Mouse (Mus musculus) forebrain, embryonic 13.5 days (tissue): ENCODE results near the gene Tecpr1. TPM values are rescaled to one million over a fixed set of nuclear protein-coding genes. Genes with fewer than 3 reads are reported as not detected.

Experiments used
- ATAC-seq: fragments of 200-750 bp; cut with Nextera tagmentation; 2 replicates; pipeline ENCODE4 v1.8.0; 2017
- H3K27ac ChIP-seq: fragments of 300-500 bp; sonication (generic); 2 replicates; pipeline ENCODE4 v1.5.1; 2015; ENCODE audit warnings: inconsistent platforms, mild to moderate bottlenecking, moderate library complexity
- H3K27me3 ChIP-seq: fragments of 300-500 bp; sonication (generic); 2 replicates; pipeline ENCODE4 v1.6.1; 2015; ENCODE audit warnings: mild to moderate bottlenecking, inconsistent platforms
- H3K36me3 ChIP-seq: fragments of 300-500 bp; sonication (generic); 2 replicates; pipeline ENCODE4 v1.6.1; 2015; ENCODE audit warnings: mild to moderate bottlenecking, inconsistent platforms; ENCODE audit not compliant: poor library complexity, severe bottlenecking
- H3K4me1 ChIP-seq: fragments of 300-500 bp; sonication (generic); 2 replicates; pipeline ENCODE4 v1.6.1; 2015; ENCODE audit warnings: inconsistent platforms
- H3K4me2 ChIP-seq: fragments of 300-500 bp; sonication (generic); 2 replicates; pipeline ENCODE4 v1.6.1; 2015; ENCODE audit warnings: inconsistent platforms, mild to moderate bottlenecking, moderate library complexity
- H3K4me3 ChIP-seq: fragments of 300-500 bp; sonication (generic); 2 replicates; pipeline ENCODE4 v1.5.1; 2015; ENCODE audit warnings: mild to moderate bottlenecking, inconsistent platforms
- H3K9ac ChIP-seq: fragments of 300-500 bp; sonication (generic); 2 replicates; pipeline ENCODE4 v1.6.1; 2015; ENCODE audit warnings: mild to moderate bottlenecking, inconsistent platforms
- H3K9me3 ChIP-seq: fragments of 300-500 bp; sonication (generic); replicated peaks from 2 replicates; pipeline ENCODE4 v1.6.1; 2016; ENCODE audit warnings: inconsistent platforms
- WGBS: fragments of 180-500 bp; shearing (Covaris S2); methylation state at CpG from one replicate; pipeline ENCODE4 v1.1.7; 2015; 5-methylcytosine and 5-hydroxymethylcytosine counted together
- polyA plus RNA-seq: library from polyadenylated mRNA; unstranded; fragments of >200 nt; fragmentation: Nextera tagmentation; extraction: Ambion mirVana; gene quantifications from 2 replicates; pipeline ENCODE4 v1.2.1, GENCODE M21; 2015

Gene Tecpr1
- polyA plus RNA-seq = 37.9 and 39.7 TPM in 2 replicates

DNA sequence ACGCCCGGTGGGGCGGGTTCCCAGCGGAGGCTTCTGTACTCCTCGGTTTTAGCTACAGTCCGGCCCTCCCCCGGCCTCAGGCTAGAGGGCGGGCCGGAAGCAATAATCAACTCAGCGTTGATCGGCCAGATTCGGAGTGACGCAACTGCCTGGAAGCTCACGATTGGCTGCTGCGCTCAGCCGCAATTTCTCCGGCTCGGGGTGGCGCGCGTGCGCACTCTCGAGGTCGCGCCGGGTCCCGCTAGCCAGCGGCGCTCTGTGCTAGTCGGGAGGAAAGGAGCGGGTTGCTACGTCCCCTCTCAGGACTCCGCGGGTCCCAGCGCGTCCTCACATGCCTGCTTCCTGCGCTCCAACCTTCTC, at the start of gene Tecpr1:
Tecpr1 (minus strand) TSS at position 113 of the 360 bp plus-strand sequence.
- peak; percentile 98 for ATAC-seq
- Histone ChIP-seq H3K4me3 (peak within 1 kb of the TSS; percentile 78), H3K9ac (peak within 1 kb of the TSS; percentile 82), H3K4me2 (peak within 1 kb of the TSS; percentile 78), H3K9me3 (no peaks in the 10 kb centered on the region), H3K36me3 (no peaks in the 10 kb centered on the region), H3K27me3 (no peaks in the 10 kb centered on the region), H3K27ac (peak within 1 kb of the TSS; percentile 80), H3K4me1 (peaks cover 28% of the 10 kb centered on the region)
- WGBS = under 1% methylated on average over 35 of the region's 37 CpGs

DNA sequence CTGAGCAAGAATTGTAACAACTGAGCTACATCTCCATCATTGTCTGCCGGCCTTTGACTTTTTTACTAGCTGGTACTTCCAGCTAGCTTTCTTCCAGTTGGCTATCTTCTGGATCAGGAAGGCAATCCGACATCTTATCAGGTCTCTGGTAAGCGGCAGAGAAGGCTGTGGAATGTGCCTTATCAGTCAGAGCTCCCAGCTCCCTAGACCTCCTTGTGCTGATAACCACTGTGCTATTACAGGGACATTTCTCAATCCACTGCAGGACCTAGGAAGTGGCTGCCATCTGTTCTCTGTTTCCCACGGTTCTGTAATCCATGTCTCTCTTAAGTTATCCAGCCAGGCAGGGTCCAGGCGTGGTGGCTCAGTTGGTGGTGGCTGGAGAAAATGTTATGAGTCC, 48.4 kb upstream of the Tecpr1 start:
- Histone ChIP-seq H3K4me1 (peaks cover 8% of the 10 kb centered on the region), H3K9me3 (no peaks in the 10 kb centered on the region), H3K36me3 (peaks cover 22% of the 10 kb centered on the region; the same call in 1 of the 2 replicates), H3K9ac (no peak overlapping the region), H3K27ac (no peak overlapping the region), H3K27me3 (no peaks in the 10 kb centered on the region), H3K4me2 (no peak overlapping the region), H3K4me3 (no peak overlapping the region)
- no peak for ATAC-seq
- 81% methylated on average over 5 of the region's 5 CpGs for WGBS

GRCm38 (mm10) chr5:144271118-144271517, 47.7 kb upstream of the Tecpr1 start:
- Histone ChIP-seq H3K9me3 (no peaks in the 10 kb centered on the region), H3K27ac (no peak overlapping the region), H3K4me3 (no peak overlapping the region), H3K4me2 (no peak overlapping the region), H3K9ac (no peak overlapping the region), H3K27me3 (no peaks in the 10 kb centered on the region), H3K36me3 (peaks cover 28% of the 10 kb centered on the region), H3K4me1 (peaks cover 8% of the 10 kb centered on the region)
- no peak for ATAC-seq
- WGBS = 85% methylated on average over 3 of the region's 3 CpGs

DNA sequence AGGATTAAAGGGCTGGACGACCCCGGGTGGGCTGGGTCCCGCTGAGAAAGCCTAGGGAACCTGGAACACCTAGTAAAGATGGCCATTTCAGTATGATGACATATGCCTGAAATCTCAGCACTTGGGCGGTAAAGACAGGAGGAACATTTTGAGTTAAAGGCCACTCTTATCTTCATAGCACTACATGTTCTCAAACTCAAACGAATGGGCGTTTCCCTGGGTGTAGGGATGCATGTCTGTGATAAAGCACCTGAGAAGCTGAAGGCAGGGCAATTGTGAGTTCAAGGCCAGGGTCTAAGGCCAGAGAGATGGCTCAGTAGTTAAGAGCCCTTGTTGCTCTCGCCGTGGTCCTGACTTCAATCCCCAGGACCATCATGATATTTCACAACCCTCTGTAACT, 47.0 kb upstream of the Tecpr1 start:
- H3K9me3 ChIP-seq = no peaks in the 10 kb centered on the region
- no peak overlapping the region for H3K4me3 ChIP-seq
- H3K27ac ChIP-seq = no peak overlapping the region
- H3K36me3 ChIP-seq = peaks cover 32% of the 10 kb centered on the region
- H3K4me1 ChIP-seq = peaks cover 8% of the 10 kb centered on the region
- 92% methylated on average over 8 of the region's 8 CpGs for WGBS
- ATAC-seq = no peak
- no peaks in the 10 kb centered on the region for H3K27me3 ChIP-seq
- no peak overlapping the region for H3K9ac ChIP-seq
- H3K4me2 ChIP-seq = no peak overlapping the region

- Histone ChIP-seq H3K27me3 (no peaks in the 10 kb centered on the region), H3K4me2 (no peak overlapping the region), H3K36me3 (peaks cover 36% of the 10 kb centered on the region), H3K4me1 (peaks cover 4% of the 10 kb centered on the region), H3K9me3 (no peaks in the 10 kb centered on the region), H3K4me3 (no peak overlapping the region), H3K27ac (no peak overlapping the region), H3K9ac (no peak overlapping the region)
- WGBS = 91% methylated on average over 7 of the region's 7 CpGs
- ATAC-seq = no peak
These were observed 46.5 kb upstream of the Tecpr1 start for GRCm38 (mm10) chr5:144269926-144270325.

- H3K4me2 ChIP-seq = no peak overlapping the region
- 75% methylated on average over 8 of the region's 8 CpGs for WGBS
- peaks cover 48% of the 10 kb centered on the region for H3K36me3 ChIP-seq
- no peak overlapping the region for H3K4me3 ChIP-seq
- H3K27ac ChIP-seq = no peak overlapping the region
- ATAC-seq = no peak
- no peaks in the 10 kb centered on the region for H3K9me3 ChIP-seq
- H3K4me1 ChIP-seq = 0 out of 2 replicates have a peak, but pooled peaks cover 7% of the 10 kb centered on the region
- H3K9ac ChIP-seq = no peak overlapping the region
- H3K27me3 ChIP-seq = no peaks in the 10 kb centered on the region
These were observed 44.3 kb upstream of the Tecpr1 start for GRCm38 (mm10) chr5:144267535-144268241.

- H3K4me3 ChIP-seq = no peak overlapping the region
- 89% methylated on average over 13 of the region's 13 CpGs for WGBS
- ATAC-seq = no peak
- no peak overlapping the region for H3K27ac ChIP-seq
- no peaks in the 10 kb centered on the region for H3K9me3 ChIP-seq
- H3K9ac ChIP-seq = no peak overlapping the region
- H3K4me1 ChIP-seq = peaks cover 29% of the 10 kb centered on the region
- no peaks in the 10 kb centered on the region for H3K27me3 ChIP-seq
- H3K4me2 ChIP-seq = no peak overlapping the region
- H3K36me3 ChIP-seq = peaks cover 60% of the 10 kb centered on the region
These were observed 40.1 kb upstream of the Tecpr1 start for GRCm38 (mm10) chr5:144263496-144263895.

GRCm38 (mm10) chr5:144263082-144263481, 39.7 kb upstream of the Tecpr1 start:
- H3K4me3 ChIP-seq = no peak overlapping the region
- peaks cover 62% of the 10 kb centered on the region for H3K36me3 ChIP-seq
- no peak overlapping the region for H3K4me2 ChIP-seq
- no peaks in the 10 kb centered on the region for H3K27me3 ChIP-seq
- H3K27ac ChIP-seq = no peak overlapping the region
- 85% methylated on average over 9 of the region's 9 CpGs for WGBS
- no peak for ATAC-seq
- H3K4me1 ChIP-seq = peaks cover 33% of the 10 kb centered on the region
- no peak overlapping the region for H3K9ac ChIP-seq
- no peaks in the 10 kb centered on the region for H3K9me3 ChIP-seq

DNA sequence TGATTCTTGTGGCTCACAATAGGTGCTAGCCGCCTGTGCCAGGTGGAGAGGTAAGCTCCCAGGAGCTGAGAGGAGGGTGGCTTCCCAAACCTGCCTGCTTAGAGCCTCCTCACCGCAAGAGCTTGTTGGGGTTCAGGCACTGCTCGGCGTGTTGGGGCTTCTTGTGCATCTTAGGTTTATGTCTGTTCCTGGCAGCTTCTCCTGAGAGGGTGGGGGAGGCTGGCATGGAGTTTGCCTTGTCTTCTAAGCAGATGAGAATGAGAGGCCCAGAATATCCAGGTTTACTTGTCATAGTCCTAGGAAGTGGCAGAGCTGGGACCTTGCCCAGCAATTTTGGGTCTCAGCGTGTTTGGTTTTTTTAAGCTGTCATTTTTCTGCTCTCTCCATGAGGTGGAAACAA, 38.4 kb upstream of the Tecpr1 start:
- Histone ChIP-seq H3K36me3 (peaks cover 56% of the 10 kb centered on the region), H3K4me3 (no peak overlapping the region), H3K27ac (no peak overlapping the region), H3K4me2 (no peak overlapping the region), H3K9ac (peak overlapping the region; percentile 12; the same call in 1 of the 2 replicates), H3K27me3 (no peaks in the 10 kb centered on the region), H3K9me3 (no peaks in the 10 kb centered on the region), H3K4me1 (peaks cover 46% of the 10 kb centered on the region)
- 87% methylated on average over 5 of the region's 5 CpGs for WGBS
- ATAC-seq = no peak

DNA sequence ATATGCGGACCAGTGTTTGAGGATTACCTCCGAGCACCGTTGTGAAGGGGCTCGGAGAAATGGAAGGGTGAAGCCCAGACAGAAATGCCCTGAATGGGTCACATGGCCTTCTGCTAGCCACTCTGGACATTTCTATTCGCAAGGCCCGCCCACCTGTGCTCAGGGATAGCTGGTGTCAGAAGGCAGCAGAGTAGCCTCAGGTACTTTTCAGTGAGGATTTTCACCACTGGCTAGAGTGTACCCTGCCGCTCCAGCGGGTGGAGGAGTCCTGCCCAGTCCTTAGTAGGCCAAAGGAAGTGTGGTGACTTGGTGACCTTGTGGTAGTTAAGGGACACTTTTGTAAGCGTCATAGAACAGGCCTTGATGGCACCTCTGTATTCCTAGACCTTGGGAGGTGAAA, 37.9 kb upstream of the Tecpr1 start:
- 81% methylated on average over 9 of the region's 9 CpGs for WGBS
- no peak overlapping the region for H3K27ac ChIP-seq
- H3K4me1 ChIP-seq = peaks cover 51% of the 10 kb centered on the region
- no peak overlapping the region for H3K4me3 ChIP-seq
- ATAC-seq = no peak
- H3K27me3 ChIP-seq = no peaks in the 10 kb centered on the region
- no peak overlapping the region for H3K4me2 ChIP-seq
- peaks cover 51% of the 10 kb centered on the region for H3K36me3 ChIP-seq
- no peaks in the 10 kb centered on the region for H3K9me3 ChIP-seq
- no peak overlapping the region for H3K9ac ChIP-seq

DNA sequence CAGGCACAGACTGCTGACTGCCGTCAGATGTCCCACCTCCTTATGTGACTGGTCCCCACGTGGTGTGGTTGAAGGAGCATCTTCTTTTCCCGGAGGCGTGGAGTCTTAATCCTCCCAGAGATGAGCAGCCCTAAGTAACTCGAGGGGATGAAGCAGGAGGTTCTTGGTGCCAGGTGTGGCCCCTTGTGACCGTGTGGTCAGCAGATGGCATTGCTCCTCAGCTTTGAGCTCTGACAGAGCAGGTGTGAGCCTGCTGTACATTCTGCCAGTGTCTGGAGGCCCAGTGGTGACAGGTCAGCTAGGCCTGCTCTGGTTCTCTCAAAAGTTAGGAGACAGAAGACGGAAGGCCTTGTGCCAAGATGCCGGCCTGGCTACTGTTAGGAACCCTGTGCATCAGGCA, 37.0 kb upstream of the Tecpr1 start:
- no peak overlapping the region for H3K27ac ChIP-seq
- no peak overlapping the region for H3K9ac ChIP-seq
- H3K4me2 ChIP-seq = no peak overlapping the region
- peaks cover 45% of the 10 kb centered on the region for H3K36me3 ChIP-seq
- no peaks in the 10 kb centered on the region for H3K9me3 ChIP-seq
- 83% methylated on average over 8 of the region's 8 CpGs for WGBS
- H3K4me1 ChIP-seq = peaks cover 55% of the 10 kb centered on the region
- ATAC-seq = no peak
- H3K27me3 ChIP-seq = no peaks in the 10 kb centered on the region
- H3K4me3 ChIP-seq = no peak overlapping the region

DNA sequence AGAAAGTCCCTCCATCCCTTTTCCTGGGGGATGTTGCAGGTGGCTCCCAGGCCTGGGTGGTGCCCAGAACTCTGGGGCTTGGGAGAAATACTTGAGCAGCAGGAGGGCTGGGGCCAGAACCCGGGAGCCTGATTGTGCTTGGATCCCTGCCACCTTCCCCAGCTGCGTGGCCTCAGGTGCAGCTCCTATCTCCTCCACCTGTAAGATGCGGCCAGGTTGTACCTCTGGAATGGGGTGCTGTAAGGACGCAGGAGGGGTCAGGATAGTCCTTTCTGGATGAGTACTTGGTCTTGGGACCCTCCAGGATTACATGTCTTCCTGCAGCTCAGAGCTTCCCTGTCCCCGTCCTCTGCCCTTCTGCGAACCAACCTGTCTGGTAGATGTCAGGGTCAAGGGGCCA, 35.8 kb upstream of the Tecpr1 start:
- peaks cover 60% of the 10 kb centered on the region for H3K4me1 ChIP-seq
- H3K9me3 ChIP-seq = no peaks in the 10 kb centered on the region
- H3K4me2 ChIP-seq = peak overlapping the region; percentile 83
- H3K27ac ChIP-seq = no peak overlapping the region
- H3K9ac ChIP-seq = peak overlapping the region; percentile 96
- H3K4me3 ChIP-seq = peak overlapping the region; percentile 98; the same call in 1 of the 2 replicates
- WGBS = 72% methylated on average over 6 of the region's 6 CpGs
- ATAC-seq = no peak
- H3K36me3 ChIP-seq = peaks cover 34% of the 10 kb centered on the region
- H3K27me3 ChIP-seq = no peaks in the 10 kb centered on the region

- H3K36me3 ChIP-seq = peaks cover 34% of the 10 kb centered on the region
- H3K9me3 ChIP-seq = no peaks in the 10 kb centered on the region
- ATAC-seq = no peak
- peak overlapping the region; percentile 98 for H3K4me3 ChIP-seq
- peak overlapping the region; percentile 96 for H3K9ac ChIP-seq
- H3K4me2 ChIP-seq = peak overlapping the region; percentile 83
- no peaks in the 10 kb centered on the region for H3K27me3 ChIP-seq
- WGBS = 5% methylated on average over 2 of the region's 2 CpGs
- H3K4me1 ChIP-seq = peaks cover 61% of the 10 kb centered on the region
- no peak overlapping the region for H3K27ac ChIP-seq
These were observed 35.3 kb upstream of the Tecpr1 start for GRCm38 (mm10) chr5:144258687-144259086.
